Mouse (Mus musculus): ENCODE measurements around the gene Rbms3. TPM values are rescaled to one million over a fixed set of nuclear protein-coding genes. Genes with fewer than 3 reads are reported as not detected.

Gene Rbms3
- polyA plus RNA-seq, 1 experiment from 2014 or later, result 13.1 TPM

GRCm38 (mm10) chr9:117115609-117116008, 514.1 kb downstream of the Rbms3 start:
- no peak for TF ChIP-seq CTCF (IDR thresholded peaks at IDR 0.05; ENCODE audit: low read depth)
- 66% methylated on average over 2 of the region's 2 CpGs for WGBS
- H3K27ac ChIP-seq (ENCODE audit: low read depth, low read length), result no peak overlapping the region
- no peaks in the 10 kb centered on the region for H3K27me3 ChIP-seq (replicated peaks; ENCODE audit: control insufficient read depth, insufficient read depth, low read length)
- no peak overlapping the region for H3K4me3 ChIP-seq (ENCODE audit: low read depth, low read length)
- H3K36me3 ChIP-seq (ENCODE audit: control insufficient read depth, insufficient read depth), result no peaks in the 10 kb centered on the region
- no peaks in the 10 kb centered on the region for H3K4me1 ChIP-seq (replicated peaks; ENCODE audit: control insufficient read depth, insufficient read depth, low read length)
- ATAC-seq, result no peak
- H3K9ac ChIP-seq (ENCODE audit: low read depth, low read length), result no peak overlapping the region
- H3K9me3 ChIP-seq (ENCODE audit: control insufficient read depth), result no peaks in the 10 kb centered on the region
- no peak overlapping the region for H3K4me2 ChIP-seq (replicated peaks; ENCODE audit: low read depth)

- H3K36me3 ChIP-seq (ENCODE audit: control insufficient read depth, insufficient read depth), result no peaks in the 10 kb centered on the region
- H3K27ac ChIP-seq (ENCODE audit: low read depth, low read length), result no peak overlapping the region
- no peak overlapping the region for H3K9ac ChIP-seq (ENCODE audit: low read depth, low read length)
- H3K9me3 ChIP-seq (ENCODE audit: control insufficient read depth), result no peaks in the 10 kb centered on the region
- no peak overlapping the region for H3K4me3 ChIP-seq (ENCODE audit: low read depth, low read length)
- H3K27me3 ChIP-seq (replicated peaks; ENCODE audit: control insufficient read depth, insufficient read depth, low read length), result no peaks in the 10 kb centered on the region
- no peak overlapping the region for H3K4me2 ChIP-seq (replicated peaks; ENCODE audit: low read depth)
- no peak for TF ChIP-seq CTCF (IDR thresholded peaks at IDR 0.05; ENCODE audit: low read depth)
- WGBS, result 61% methylated on average over 2 of the region's 2 CpGs
- H3K4me1 ChIP-seq (replicated peaks; ENCODE audit: control insufficient read depth, insufficient read depth, low read length), result no peaks in the 10 kb centered on the region
- no peak for ATAC-seq
These were observed 516.1 kb downstream of the Rbms3 start for GRCm38 (mm10) chr9:117113592-117113991.

- WGBS, result 86% methylated on average over 4 of the region's 4 CpGs
- Histone ChIP-seq H3K4me1 (replicated peaks; ENCODE audit: control insufficient read depth, insufficient read depth, low read length) (no peaks in the 10 kb centered on the region), H3K9me3 (ENCODE audit: control insufficient read depth) (no peaks in the 10 kb centered on the region), H3K36me3 (ENCODE audit: control insufficient read depth, insufficient read depth) (no peaks in the 10 kb centered on the region), H3K27ac (ENCODE audit: low read depth, low read length) (no peak overlapping the region), H3K4me3 (ENCODE audit: low read depth, low read length) (no peak overlapping the region), H3K4me2 (replicated peaks; ENCODE audit: low read depth) (no peak overlapping the region), H3K27me3 (replicated peaks; ENCODE audit: control insufficient read depth, insufficient read depth, low read length) (no peaks in the 10 kb centered on the region), H3K9ac (ENCODE audit: low read depth, low read length) (no peak overlapping the region)
- TF ChIP-seq CTCF (IDR thresholded peaks at IDR 0.05; ENCODE audit: low read depth), result no peak
- ATAC-seq, result no peak
These were observed 521.8 kb downstream of the Rbms3 start for GRCm38 (mm10) chr9:117107926-117108325.

- Histone ChIP-seq H3K9me3 (ENCODE audit: control insufficient read depth) (no peaks in the 10 kb centered on the region), H3K9ac (ENCODE audit: low read depth, low read length) (no peak overlapping the region), H3K4me2 (replicated peaks; ENCODE audit: low read depth) (no peak overlapping the region), H3K36me3 (ENCODE audit: control insufficient read depth, insufficient read depth) (no peaks in the 10 kb centered on the region), H3K27ac (ENCODE audit: low read depth, low read length) (no peak overlapping the region), H3K27me3 (replicated peaks; ENCODE audit: control insufficient read depth, insufficient read depth, low read length) (no peaks in the 10 kb centered on the region), H3K4me3 (ENCODE audit: low read depth, low read length) (no peak overlapping the region), H3K4me1 (replicated peaks; ENCODE audit: control insufficient read depth, insufficient read depth, low read length) (no peaks in the 10 kb centered on the region)
- TF ChIP-seq CTCF (IDR thresholded peaks at IDR 0.05; ENCODE audit: low read depth), result no peak
- ATAC-seq, result no peak
- WGBS, result 77% methylated on average over 19 of the region's 19 CpGs
These were observed 527.3 kb downstream of the Rbms3 start for GRCm38 (mm10) chr9:117102198-117102930.

GRCm38 (mm10) chr9:117100181-117100580, 529.5 kb downstream of the Rbms3 start:
- 90% methylated on average over 5 of the region's 5 CpGs for WGBS
- no peak for ATAC-seq
- TF ChIP-seq CTCF (IDR thresholded peaks at IDR 0.05; ENCODE audit: low read depth), result no peak
- H3K4me1 ChIP-seq (replicated peaks; ENCODE audit: control insufficient read depth, insufficient read depth, low read length), result no peaks in the 10 kb centered on the region
- H3K27ac ChIP-seq (ENCODE audit: low read depth, low read length), result no peak overlapping the region
- no peaks in the 10 kb centered on the region for H3K27me3 ChIP-seq (replicated peaks; ENCODE audit: control insufficient read depth, insufficient read depth, low read length)
- no peaks in the 10 kb centered on the region for H3K9me3 ChIP-seq (ENCODE audit: control insufficient read depth)
- no peaks in the 10 kb centered on the region for H3K36me3 ChIP-seq (ENCODE audit: control insufficient read depth, insufficient read depth)
- H3K9ac ChIP-seq (ENCODE audit: low read depth, low read length), result no peak overlapping the region
- no peak overlapping the region for H3K4me2 ChIP-seq (replicated peaks; ENCODE audit: low read depth)
- H3K4me3 ChIP-seq (ENCODE audit: low read depth, low read length), result no peak overlapping the region

- TF ChIP-seq CTCF (IDR thresholded peaks at IDR 0.05; ENCODE audit: low read depth), result no peak
These were observed 536.2 kb downstream of the Rbms3 start for GRCm38 (mm10) chr9:117093551-117093950.

More at GRCm38 (mm10) chr9:117093551-117093950, 536.2 kb downstream of the Rbms3 start:
- no peak overlapping the region for H3K4me2 ChIP-seq (replicated peaks; ENCODE audit: low read depth)
- WGBS, result 90% methylated on average over 6 of the region's 6 CpGs
- H3K4me1 ChIP-seq (replicated peaks; ENCODE audit: control insufficient read depth, insufficient read depth, low read length), result no peaks in the 10 kb centered on the region
- H3K9ac ChIP-seq (ENCODE audit: low read depth, low read length), result no peak overlapping the region
- no peaks in the 10 kb centered on the region for H3K36me3 ChIP-seq (ENCODE audit: control insufficient read depth, insufficient read depth)
- ATAC-seq, result no peak
- H3K9me3 ChIP-seq (ENCODE audit: control insufficient read depth), result no peaks in the 10 kb centered on the region
- H3K27me3 ChIP-seq (replicated peaks; ENCODE audit: control insufficient read depth, insufficient read depth, low read length), result no peaks in the 10 kb centered on the region
- H3K27ac ChIP-seq (ENCODE audit: low read depth, low read length), result no peak overlapping the region
- no peak overlapping the region for H3K4me3 ChIP-seq (ENCODE audit: low read depth, low read length)
